Mouse (Mus musculus) left cerebral cortex, adult 6 months (tissue): ENCODE results near the gene Nus1. TPM values are rescaled to one million over a fixed set of nuclear protein-coding genes. Genes with fewer than 3 reads are reported as not detected.

ENCODE experiments used
- long read RNA-seq, 2 experiments: library from polyadenylated mRNA; unstranded; transcript quantifications; one replicate each; pipeline ENCODE4 v2.0.0; 2019 to 2020
- polyA plus RNA-seq: library from polyadenylated mRNA; unstranded; fragments of <200 nt; fragmentation: Nextera tagmentation; gene quantifications from 2 replicates; pipeline ENCODE4 v1.2.3, GENCODE M21; 2021

Gene Nus1
- 8.2 and 9.5 TPM in 2 replicates for polyA plus RNA-seq
- long read RNA-seq, experiment 1, full-length matches to known transcripts, result 68 of 92 reads
- long read RNA-seq, experiment 1, partial matches to known transcripts, result 3 of 92 reads
- long read RNA-seq, experiment 1, other reads (novel, unspliced or antisense), result 21 of 92 reads
- long read RNA-seq, experiment 2, full-length matches to known transcripts, result 7 of 27 reads
- long read RNA-seq, experiment 2, partial matches to known transcripts, result 19 of 27 reads
- long read RNA-seq, experiment 2, other reads (novel, unspliced or antisense), result 1 of 27 reads

DNA sequence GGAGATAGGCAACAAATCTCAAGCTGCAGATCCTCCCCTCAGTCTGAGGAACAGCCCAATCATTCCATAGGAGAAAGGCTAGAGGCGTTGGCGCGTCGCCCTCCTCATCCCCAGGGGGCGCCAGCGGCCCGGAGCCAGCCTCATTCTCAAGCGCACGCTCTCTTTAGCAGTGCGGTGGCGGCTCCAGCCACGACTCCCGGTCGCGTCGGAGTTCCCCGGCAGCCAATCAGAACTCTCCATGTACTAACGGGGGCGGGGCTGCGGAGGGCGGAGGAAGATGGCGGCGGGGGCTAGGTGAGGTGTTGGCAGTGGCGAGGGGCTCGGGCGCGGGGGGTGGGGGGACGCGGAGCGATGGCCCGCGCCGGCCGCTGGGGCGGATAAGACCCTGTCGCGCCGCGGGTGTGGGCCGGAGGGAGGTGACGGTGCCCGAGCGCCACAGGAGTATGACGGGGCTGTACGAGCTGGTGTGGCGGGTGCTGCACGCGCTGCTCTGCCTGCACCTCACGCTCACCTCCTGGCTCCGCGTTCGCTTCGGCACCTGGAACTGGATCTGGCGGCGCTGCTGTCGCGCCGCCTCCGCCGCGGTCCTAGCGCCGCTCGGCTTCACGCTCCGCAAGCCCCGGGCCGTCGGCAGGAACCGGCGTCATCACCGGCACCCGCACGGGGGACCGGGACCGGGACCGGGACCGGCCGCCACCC is at the start of gene Nus1:
Nus1 (plus strand) TSS at position 249 of the 699 bp plus-strand sequence.

DNA sequence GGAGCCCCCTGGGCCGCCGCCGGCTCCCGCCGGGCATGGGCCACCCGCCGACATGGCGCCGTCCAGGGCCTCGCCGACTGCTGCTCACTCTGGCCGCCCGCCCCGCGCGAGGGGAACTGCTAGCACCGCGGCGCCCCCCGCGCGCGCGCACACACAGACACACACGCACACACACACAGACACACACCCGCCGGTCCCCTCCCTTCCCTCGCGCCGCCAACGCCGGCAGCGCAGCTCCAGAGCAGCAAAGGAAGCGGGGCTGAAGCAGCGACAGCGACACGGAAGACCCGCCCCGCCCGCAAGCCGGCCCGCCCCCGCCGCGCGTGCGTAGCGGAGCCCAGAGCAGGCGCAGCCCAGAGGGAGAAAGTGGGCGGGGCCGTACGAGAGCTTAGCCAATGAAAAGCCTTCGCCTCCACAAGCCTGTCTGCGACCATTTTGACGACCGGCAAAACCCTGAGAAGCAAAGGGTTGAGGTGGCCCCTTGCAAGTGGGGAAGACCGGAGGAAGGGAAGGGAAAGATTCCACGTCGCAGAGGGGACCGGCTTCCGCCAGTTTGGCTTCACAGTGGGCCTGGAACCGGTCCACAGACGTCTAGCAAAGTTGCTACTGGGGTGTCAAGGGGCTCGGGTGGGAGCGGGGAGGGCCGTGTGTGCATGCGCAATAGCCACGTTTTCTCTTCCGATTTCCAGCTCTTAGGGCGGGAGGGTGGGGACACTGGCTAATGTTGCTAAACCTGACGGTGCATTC is 35.3 kb upstream of the Nus1 start, which contains the start of gene Gopc:
Gopc (minus strand) TSS at position 280 of the 747 bp plus-strand sequence.

GRCm38 (mm10) chr10:52388922-52389430 is 28.4 kb upstream of the Nus1 start, which contains the start of gene Nepn:
Nepn (plus strand) TSS chr10:52388972.

Other genes starting within 250 kb of the Nus1 start
- not detected in 2 replicates for gene Ros1, start 222.3 kb upstream of the Nus1 start, polyA plus RNA-seq
- gene Dcbld1, start 183.9 kb upstream of the Nus1 start, polyA plus RNA-seq, result 3.8 and 5.3 TPM in 2 replicates
- not detected in 2 replicates for gene Gm26741, start 58.8 kb upstream of the Nus1 start, polyA plus RNA-seq
- gene Gopc, start 35.4 kb upstream of the Nus1 start, polyA plus RNA-seq, result 6.5 and 20.5 TPM in 2 replicates
- not detected in 2 replicates for gene Nepn, start 28.6 kb upstream of the Nus1 start, polyA plus RNA-seq